Mouse (Mus musculus) kidney, adult 2 months (tissue): ENCODE measurements at regions not wholly inside any gene's neighbourhood (a gene's known extent, or its start where the extent isn't known, plus 50 kb on each side); places are given as distances from the start of the nearest gene placed in this dataset.

Source experiments
- DNase-seq: peaks from one replicate; pipeline ENCODE4 v3.0.0; 2021
- H3K27ac ChIP-seq: fragments of 200-500 bp; 2 replicates; pipeline ENCODE4 v1.5.1; 2012; ENCODE audit warnings: low read depth, low read length, control low read depth, inconsistent platforms; ENCODE audit not compliant: insufficient read depth
- H3K27me3 ChIP-seq: fragments of 200-500 bp; replicated peaks from 2 replicates; pipeline ENCODE4 v1.6.1; 2012; ENCODE audit warnings: mild to moderate bottlenecking, moderate library complexity, low read length, inconsistent platforms; ENCODE audit not compliant: control insufficient read depth, insufficient read depth
- H3K36me3 ChIP-seq: fragments of 200-500 bp; 2 replicates; pipeline ENCODE4 v1.6.1; 2012; ENCODE audit warnings: mild to moderate bottlenecking, moderate library complexity, low read length, inconsistent platforms; ENCODE audit not compliant: control insufficient read depth, insufficient read depth
- H3K4me1 ChIP-seq: fragments of 200-500 bp; 2 replicates; pipeline ENCODE4 v1.6.1; 2011; ENCODE audit warnings: low read length; ENCODE audit not compliant: control insufficient read depth, insufficient read depth
- H3K4me3 ChIP-seq: fragments of 200-500 bp; 2 replicates; pipeline ENCODE4 v1.5.1; 2011; ENCODE audit warnings: mild to moderate bottlenecking, low read depth, low read length, control low read depth; ENCODE audit not compliant: insufficient read depth
- CTCF ChIP-seq: fragments of 200-500 bp; conservative IDR thresholded peaks from 2 replicates; pipeline ENCODE4 v1.5.1; 2011; ENCODE audit warnings: low read depth, mild to moderate bottlenecking, control low read depth, low read length, moderate library complexity, mixed read lengths; ENCODE audit not compliant: insufficient read depth, insufficient read length
- POLR2A ChIP-seq: fragments of 200-500 bp; IDR thresholded peaks from one replicate; pipeline ENCODE4 v1.6.1; 2011; ENCODE audit warnings: low read depth, low read length, control low read depth
- WGBS: fragments of 180-500 bp; shearing (Covaris S2); methylation state at CpG from one replicate; pipeline ENCODE4 v1.1.7; 2018; 5-methylcytosine and 5-hydroxymethylcytosine counted together

GRCm38 (mm10) chr13:111940796-111941513, 132.2 kb upstream of the Map3k1 start:
- Histone ChIP-seq H3K27ac (no peak overlapping the region), H3K4me1 (peaks cover 6% of the 10 kb centered on the region; the same call in 1 of the 2 replicates), H3K27me3 (no peaks in the 10 kb centered on the region), H3K4me3 (no peak overlapping the region), H3K36me3 (no peaks in the 10 kb centered on the region)
- DNase-seq, result peak; percentile 40
- TF ChIP-seq CTCF (no peak), POLR2A (no peak)
- 41% methylated on average over 6 of the region's 6 CpGs for WGBS

GRCm38 (mm10) chr13:111941946-111942345, 133.2 kb upstream of the Map3k1 start:
- no peak overlapping the region for H3K4me3 ChIP-seq

DNA sequence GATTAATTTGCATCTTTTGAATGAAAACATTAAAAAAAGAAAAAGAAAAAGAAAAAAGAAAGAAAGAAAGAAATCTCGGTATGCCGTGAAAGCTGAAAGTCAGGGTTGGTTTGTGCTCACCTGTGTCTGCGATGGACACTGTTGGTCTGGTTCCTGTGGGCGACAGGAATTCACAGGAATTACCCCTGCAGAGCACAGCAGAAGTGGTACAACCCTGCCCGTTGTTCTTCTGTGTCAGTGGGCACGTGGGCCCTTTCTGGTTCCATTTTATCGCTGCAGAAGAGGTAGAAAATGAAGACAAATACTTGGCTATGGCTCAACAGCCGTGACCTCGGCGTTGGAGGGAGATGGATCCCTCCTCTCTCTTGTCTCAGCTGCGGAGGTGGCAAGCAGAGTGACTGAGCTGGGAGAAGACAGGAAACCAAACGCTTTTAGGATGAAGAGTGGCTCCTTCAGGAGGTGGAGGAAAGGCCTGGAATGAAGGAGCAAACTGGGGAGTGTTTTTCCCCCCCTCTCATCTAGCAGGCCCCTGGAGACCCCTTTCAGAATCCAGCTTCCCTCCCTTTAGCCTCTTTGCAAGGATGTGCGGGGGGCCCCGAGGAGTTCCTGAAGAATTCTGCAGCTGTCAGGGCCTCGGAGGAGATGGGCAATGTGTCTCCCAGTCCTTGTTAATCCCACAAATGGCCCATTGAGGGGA, 134.7 kb upstream of the Map3k1 start:
- no peak overlapping the region for H3K4me3 ChIP-seq
- no peak for DNase-seq
- H3K27me3 ChIP-seq, result no peaks in the 10 kb centered on the region
- no peak overlapping the region for H3K27ac ChIP-seq
- TF ChIP-seq POLR2A (no peak), CTCF (no peak)
- no peaks in the 10 kb centered on the region for H3K36me3 ChIP-seq
- 67% methylated on average over 15 of the region's 15 CpGs for WGBS
- H3K4me1 ChIP-seq, result no peaks in the 10 kb centered on the region; the same call in 1 of the 2 replicates

More at GRCm38 (mm10) chr13:111941946-111942345, 133.2 kb upstream of the Map3k1 start:
- no peak for DNase-seq
- TF ChIP-seq CTCF (no peak), POLR2A (no peak)
- 90% methylated on average over 4 of the region's 4 CpGs for WGBS
- Histone ChIP-seq H3K27me3 (no peaks in the 10 kb centered on the region), H3K27ac (no peak overlapping the region), H3K4me1 (peaks cover 5% of the 10 kb centered on the region; the same call in 1 of the 2 replicates), H3K36me3 (no peaks in the 10 kb centered on the region)

DNA sequence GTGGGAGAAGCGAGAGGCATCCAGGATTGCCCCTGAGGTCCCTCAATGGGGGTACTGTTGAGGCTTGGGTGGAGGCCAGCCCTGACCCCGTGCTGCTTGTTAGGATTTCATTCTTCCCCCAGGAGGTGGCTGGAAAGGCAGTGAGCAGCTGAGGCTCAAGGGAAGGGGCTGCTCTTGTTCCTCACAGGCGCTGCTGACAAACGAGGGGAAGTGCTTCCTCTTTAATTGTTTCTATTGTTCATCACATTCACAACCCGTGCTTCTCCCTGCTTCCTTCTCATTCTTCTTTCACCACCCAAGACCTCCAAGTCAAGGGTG, 135.3 kb upstream of the Map3k1 start:
- 50% methylated on average over 5 of the region's 5 CpGs for WGBS
- DNase-seq, result no peak
- Histone ChIP-seq H3K27ac (no peak overlapping the region), H3K36me3 (no peaks in the 10 kb centered on the region), H3K4me3 (no peak overlapping the region), H3K4me1 (no peaks in the 10 kb centered on the region; the same call in 1 of the 2 replicates), H3K27me3 (no peaks in the 10 kb centered on the region)
- TF ChIP-seq POLR2A (no peak), CTCF (no peak)

DNA sequence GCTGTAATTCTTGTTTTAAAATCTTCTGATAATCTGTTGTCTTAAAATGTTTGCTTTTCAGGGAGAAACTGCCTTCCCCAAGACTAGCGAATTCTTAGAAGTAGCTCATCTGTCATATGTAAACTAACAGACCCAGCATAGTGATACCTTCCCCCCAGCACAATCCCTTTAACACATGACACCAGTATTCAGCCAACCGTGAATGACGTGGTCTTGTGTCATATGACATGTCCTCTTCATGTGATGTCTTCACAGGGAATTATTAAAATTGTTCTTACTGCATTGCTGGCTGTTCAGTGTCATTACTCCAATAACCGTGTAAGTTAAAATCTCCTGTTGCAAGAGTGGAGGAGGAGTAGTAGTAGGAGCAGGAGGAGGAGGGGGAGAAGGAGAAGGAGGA, 137.5 kb upstream of the Map3k1 start:
- no peaks in the 10 kb centered on the region for H3K4me1 ChIP-seq
- no peaks in the 10 kb centered on the region for H3K27me3 ChIP-seq
- TF ChIP-seq CTCF (no peak), POLR2A (no peak)
- H3K4me3 ChIP-seq, result no peak overlapping the region
- DNase-seq, result no peak
- H3K27ac ChIP-seq, result no peak overlapping the region
- H3K36me3 ChIP-seq, result no peaks in the 10 kb centered on the region
- WGBS, result 66% methylated on average over 4 of the region's 4 CpGs

DNA sequence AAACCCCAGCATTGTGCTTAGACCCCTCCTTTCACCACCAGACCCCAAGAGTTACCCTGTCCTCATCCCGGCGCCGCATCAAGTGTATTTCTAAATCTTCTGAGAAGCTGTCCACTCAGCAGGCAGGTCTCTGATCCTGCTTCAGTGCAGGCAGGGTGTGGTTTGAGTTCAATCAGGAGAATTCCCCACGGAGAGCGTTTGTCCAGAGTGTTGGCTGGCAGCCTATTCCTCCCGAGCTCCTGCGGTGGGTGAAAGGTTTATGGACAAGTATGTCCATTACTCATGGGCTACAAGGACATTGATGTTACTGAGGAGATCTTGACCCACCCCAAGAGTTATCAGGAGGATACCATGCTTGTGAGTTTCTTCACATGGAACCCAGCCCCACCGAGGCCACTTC, 138.0 kb upstream of the Map3k1 start:
- Histone ChIP-seq H3K27ac (no peak overlapping the region), H3K4me3 (no peak overlapping the region), H3K4me1 (no peaks in the 10 kb centered on the region), H3K27me3 (no peaks in the 10 kb centered on the region), H3K36me3 (no peaks in the 10 kb centered on the region)
- no peak for TF ChIP-seq CTCF
- TF ChIP-seq POLR2A, result no peak
- peak; percentile 36 for DNase-seq
- WGBS, result 55% methylated on average over 8 of the region's 8 CpGs

- WGBS, result 60% methylated on average over 3 of the region's 3 CpGs
- Histone ChIP-seq H3K4me3 (no peak overlapping the region), H3K36me3 (no peaks in the 10 kb centered on the region), H3K4me1 (no peaks in the 10 kb centered on the region), H3K27me3 (no peaks in the 10 kb centered on the region), H3K27ac (no peak overlapping the region)
- no peak for DNase-seq
- TF ChIP-seq CTCF (no peak), POLR2A (no peak)
Measured at GRCm38 (mm10) chr13:111948395-111948794, 139.6 kb upstream of the Map3k1 start.
